Mouse (Mus musculus): ENCODE measurements around the gene Snx17.

The Snx17 gene

DNA sequence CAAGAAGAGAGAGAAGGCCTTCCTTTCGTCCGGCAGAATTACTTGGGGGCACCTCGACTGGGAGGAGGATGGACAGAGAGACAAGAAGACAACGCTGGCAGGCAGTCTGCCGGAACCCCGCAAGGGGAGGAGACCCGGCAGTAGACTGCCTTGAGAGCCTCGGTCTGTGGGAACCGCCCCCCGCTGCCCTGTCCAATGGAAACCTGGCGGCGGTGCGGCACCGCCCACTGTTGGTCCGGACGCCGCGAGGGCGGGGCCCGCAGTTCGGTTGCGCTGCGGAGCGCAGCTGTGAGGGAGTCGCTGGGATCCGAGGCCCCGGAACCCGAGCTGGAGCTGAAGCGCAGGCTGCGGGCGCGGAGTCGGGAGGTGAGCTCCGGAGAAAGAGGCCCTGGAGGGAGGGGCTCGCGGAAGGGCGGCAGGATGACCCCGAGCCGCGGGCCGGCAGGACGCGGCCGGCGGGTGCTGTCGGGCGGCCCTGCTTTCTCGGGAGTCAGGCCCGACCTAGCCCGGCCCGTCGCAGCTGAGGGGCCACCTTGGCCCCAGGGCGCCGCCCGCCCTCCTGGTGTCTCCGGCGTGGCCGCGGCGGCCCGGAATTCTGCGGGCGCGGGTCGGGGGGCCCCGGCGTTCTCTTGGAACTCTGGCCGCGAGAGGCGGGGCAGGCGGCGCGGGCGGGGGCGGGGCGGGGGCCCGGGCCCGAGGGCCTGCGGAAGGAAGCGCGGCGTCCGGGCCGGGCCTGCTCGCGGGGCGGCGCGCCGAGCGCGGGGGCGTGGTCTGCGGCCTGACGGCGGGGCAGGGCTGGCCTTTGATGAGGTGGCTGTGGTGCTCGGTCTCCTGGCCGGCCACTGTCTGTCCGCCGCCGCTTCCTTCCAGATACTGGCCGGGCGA lies 47.9 kb downstream of the Snx17 start, which contains the start of the genes Nrbp1 and Gm9970:
Gene Nrbp1 (plus strand): TSS at position 228 of the 885 bp plus-strand sequence.
Gene Gm9970 (minus strand): TSS at position 596 of the 885 bp plus-strand sequence.
- DNase-seq, result peak; percentile 98 to 99

DNA sequence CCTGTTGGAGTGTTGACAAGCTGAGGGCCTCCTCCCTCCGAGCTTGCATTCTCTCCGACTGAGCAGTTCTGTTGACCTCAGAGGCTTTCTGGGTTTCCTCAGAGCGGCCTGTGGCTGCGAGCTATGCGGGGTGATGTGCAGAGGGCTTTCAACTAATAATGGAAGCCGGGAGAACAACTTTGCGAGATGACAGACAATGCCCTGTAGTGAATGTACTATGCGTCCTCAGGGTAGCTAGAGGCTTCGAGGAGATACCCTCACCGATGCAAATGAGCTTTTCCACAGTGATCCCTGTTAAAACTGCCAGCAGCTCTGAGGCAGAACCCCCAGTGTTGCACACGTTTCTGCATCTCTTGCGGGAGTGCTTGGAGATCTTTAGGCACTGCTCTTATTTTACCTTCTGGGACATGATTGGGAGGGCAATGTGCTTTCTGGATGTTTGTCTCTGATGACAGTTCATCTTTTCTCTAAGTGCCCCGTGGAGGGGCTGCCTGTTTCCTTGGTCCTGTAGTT lies 48.6 kb downstream of the Snx17 start:
- DNase-seq, result no peak

DNA sequence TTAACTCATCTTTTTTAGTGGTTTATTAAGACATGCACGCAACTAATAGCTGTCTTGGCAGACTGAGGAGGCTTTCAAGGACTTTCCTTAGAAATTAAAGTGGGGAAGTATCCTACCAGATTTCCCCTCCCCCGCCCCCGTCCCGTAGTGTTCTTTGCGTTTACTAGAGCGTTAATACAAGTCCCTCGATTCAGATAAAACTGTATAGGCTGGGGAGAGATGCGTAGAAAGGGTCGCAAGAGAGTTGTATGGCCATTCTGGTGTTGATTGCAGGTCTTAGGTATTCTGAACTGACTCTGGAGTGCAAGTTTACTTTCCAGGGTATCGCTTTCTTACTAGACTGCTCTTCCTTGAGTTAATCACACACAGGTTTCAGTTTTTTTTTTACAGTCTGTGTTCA lies 49.2 kb downstream of the Snx17 start:
- no peak for DNase-seq
